Mouse (Mus musculus) duodenum, adult 2 months (tissue): ENCODE results near the gene Ifrd2. TPM values are rescaled to one million over a fixed set of nuclear protein-coding genes. Genes with fewer than 3 reads are reported as not detected.

Source experiments
- polyA plus RNA-seq: library from polyadenylated mRNA; depleted of rRNA; stranded (reverse); fragments of >200 nt; gene quantifications from 2 replicates; pipeline ENCODE4 v1.2.3, GENCODE M21; 2012; ENCODE audit warnings: low replicate concordance; rRNA removed

Ifrd2 gene
- polyA plus RNA-seq, result 66.8 and 74.2 TPM in 2 replicates

DNA sequence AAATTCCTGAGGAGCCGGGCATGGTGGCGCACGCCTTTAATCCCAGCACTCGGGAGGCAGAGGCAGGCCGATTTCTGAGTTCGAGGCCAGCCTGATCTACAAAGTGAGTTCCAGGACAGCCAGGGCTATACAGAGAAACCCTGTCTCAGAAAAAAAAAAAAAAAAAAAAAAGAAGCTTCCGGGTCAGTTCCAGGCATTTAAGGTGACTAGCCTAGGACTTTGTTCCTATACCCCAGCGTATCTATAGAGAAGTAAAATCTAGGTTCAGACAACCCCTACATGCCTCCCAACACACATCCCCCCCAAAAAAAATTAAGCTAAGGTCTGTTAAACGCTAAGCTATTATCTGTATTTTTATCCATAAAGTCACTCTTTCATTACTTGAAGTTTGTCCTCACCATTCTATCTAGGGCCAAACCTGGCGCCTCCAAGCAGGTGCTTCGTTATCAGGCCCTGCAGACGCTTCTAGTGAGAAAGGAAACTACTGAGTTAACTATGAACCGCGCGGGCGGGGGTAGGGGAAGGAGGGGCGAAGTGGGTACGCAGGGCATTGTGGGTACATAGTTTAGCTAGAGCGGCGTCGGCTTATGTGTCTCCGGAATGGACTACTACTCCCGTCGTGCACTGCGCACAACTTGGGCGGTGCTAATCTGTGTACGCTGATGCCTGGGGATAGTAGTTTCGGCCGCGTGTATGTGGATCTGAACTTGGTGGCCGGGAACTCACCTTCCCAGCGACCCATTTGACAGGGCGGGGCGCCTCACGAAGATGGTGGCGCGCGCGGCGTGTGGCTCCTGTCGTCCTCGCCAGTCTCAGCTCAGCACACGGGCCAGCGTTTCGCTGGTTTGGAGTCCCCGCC lies at the start of gene Ifrd2:
Ifrd2 (plus strand) TSS at position 669 of the 859 bp plus-strand sequence.

DNA sequence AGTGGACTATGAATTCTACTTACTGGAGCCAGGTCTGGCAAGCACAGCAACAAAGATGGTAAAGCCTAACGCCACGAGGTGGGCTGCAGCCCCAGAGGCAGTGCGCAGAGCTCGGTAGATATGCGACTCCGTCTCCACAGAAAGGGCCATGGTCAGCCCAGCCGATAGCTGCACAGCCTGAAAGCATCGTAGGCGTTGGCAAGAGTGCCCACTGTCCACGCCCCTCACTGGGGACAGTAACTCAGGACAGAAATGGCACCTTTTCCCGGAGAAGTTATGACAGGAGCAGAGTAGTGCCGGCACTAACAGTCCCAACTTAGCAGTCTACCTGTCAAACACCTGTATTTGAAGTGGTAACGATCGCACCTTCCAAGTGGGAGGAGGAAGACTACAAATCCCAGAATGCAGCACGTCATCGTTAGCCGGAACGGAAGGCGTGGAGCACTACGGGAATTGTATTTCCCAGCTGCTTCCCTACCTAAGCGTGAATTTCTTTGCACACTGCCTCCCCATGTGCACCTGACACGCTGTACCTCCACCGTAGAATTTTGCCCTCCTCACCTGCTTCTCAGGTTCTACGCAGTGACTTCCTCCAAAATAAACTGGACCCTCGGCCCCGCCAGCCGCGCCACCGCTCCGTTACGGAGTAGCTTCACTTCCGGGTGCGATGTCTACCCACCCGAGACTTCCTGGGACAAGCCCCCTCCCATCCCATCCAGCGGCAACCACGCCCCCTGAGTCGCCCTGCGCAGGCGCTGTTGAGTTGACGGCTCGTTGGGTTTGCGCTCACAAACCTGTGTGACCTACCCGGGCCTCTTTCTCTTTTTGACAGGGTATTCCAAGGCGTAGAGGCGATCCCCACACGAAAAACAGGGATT lies 45.7 kb upstream of the Ifrd2 start, which contains the start of the genes Cyb561d2 and Nprl2:
Cyb561d2 (minus strand) TSS at position 720 of the 878 bp plus-strand sequence.
Nprl2 (plus strand) TSS at position 753 of the 878 bp plus-strand sequence.

DNA sequence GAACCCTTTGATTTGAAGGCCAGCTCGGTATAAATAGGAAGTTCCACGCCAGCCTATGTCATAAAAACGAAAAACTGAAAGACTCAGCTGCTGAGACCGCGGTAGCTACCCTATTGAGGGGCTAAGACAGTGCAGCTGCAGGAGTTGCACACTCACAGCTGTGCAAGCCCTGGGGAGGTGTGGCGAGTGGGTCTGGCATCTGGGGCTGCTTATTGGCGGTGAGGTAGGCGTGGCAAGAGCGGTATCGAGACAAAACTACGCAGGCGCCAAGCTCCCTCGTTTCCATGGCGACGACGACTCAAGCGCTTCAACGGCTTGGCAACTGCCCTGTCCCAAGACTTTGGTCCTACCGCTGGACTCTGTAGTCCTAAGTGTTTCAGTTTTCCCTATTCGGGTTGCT lies 40.4 kb upstream of the Ifrd2 start, which contains the start of gene Zmynd10:
Zmynd10 (plus strand) TSS at position 273 of the 400 bp plus-strand sequence.

DNA sequence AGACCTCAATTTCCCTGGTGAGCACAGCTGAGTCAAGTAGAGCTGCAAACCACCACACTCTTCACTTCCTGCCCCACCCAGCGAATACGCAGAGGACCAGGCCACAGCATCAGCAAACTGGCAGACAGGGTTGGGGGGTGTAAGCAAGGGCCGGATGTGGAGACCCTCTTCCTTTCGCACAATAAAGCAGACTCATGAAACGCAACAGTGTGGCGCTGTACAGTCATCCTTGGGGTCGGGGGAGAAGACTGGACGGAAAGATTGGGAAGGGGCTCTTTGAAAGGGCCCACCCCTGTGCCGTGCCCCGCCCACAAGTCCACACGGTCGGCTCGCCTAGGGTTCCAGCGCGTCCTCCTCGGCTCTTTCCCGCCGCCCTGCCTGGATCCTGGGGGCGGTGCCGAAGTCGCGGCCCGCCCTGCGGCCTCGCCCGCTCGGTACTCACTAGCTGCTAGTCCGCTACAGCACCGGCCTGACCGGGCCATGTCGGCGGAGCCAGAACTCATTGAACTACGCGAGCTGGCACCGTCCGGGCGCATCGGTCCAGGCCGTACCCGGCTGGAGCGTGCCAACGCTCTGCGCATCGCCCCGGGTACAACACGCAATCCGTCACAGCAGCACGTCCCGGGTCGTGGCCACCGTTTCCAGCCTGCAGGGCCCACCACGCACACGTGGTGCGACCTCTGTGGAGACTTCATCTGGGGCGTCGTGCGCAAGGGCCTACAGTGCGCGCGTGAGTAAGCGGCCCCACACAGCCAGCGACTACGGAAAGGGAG lies 36.1 kb upstream of the Ifrd2 start, which contains the start of gene Rassf1:
Rassf1 (plus strand) TSS at position 439 of the 773 bp plus-strand sequence.

DNA sequence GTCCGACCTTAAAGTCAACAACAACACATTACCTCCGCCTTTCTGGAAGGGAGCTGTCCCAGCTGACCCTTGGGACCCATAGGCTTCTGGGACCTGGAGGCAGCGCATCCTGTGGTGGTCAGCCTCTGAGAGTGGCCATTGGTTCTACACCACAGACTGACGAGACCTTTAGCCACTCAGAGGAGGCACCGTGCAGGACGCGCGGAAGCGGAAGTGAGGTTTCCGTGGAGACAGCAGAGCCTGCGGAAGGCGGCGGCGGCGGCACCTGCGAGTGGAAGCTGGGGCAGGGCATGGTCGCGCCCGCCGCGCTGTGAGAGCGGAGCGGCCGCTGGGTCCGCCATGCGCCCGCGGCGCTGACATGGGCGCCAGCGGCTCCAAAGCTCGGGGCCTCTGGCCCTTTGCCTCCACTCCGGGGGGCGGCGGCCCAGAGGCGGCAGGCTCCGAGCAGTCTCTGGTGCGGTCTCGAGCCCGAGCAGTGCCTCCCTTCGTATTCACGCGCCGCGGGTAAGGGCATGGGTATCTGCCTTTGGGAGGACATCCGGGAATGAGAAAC lies 24.3 kb upstream of the Ifrd2 start, which contains the start of gene Tusc2:
Tusc2 (plus strand) TSS at position 227 of the 553 bp plus-strand sequence.

DNA sequence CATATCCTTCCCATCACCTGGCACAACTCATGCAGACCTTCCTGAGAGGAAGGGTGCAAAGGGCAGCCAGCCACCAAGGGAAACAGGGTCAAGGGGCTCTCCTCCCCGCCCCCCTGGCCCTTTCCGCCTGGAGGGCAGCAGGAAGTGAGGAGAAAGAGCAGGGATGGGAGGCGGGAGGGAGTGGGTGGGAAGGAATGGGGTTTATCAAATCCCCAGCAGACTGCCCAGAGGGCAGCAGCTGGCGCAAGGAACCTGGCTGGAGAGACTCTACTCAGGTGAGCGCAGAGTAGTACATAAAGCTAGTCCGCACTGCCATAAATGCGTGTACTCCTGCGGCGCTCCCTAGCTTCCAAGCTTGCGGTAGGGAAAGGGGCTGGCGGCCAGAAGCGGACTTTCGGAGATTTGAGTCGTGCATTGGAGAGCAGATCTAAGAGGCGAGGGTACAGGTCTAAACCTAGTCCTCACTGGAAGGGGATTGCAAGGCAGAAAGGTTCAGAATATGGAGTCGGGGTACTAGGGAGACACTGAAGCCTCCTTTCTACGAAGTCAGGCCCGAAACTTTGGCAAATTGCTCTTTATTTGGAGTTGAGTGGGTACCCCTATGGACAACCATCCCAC lies 19.6 kb upstream of the Ifrd2 start, which contains the start of gene Hyal2:
Hyal2 (plus strand) TSS at position 244 of the 618 bp plus-strand sequence.

DNA sequence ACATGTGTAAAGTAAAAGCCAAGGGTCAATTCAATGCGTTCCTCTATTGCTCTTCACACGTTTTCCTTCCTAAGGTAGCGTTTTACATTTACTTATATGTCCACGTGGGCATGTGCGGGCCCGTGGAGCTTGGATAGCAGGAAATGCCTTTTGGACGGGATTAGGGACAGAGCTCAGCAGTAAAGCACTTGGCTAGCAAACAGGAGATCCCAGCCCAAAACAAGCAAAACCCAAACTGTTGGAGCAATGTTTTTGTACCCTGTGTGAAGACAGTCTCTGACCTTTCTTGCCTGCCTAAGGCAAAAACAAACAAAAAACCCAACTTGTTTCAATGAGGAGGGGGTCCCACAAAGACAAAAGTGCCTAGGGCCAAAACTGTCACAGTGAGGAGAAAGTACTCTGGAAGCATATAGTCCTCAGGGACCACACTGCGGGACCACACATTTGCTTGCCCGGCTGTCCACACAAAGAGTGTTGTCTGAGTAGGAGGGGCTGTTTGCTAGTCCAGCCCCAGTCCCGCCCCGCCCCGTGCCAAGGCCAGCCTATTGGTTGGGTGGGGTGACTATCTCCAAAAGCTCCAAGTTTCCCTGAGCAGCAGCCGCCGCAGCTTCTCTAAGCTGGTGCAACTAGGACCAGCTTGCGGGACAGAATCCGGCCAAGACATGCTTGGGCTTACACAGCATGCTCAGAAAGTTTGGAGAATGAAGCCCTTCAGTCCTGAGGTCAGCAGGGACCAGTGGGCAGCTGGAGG lies 10.9 kb upstream of the Ifrd2 start, which contains the start of gene Hyal1:
Hyal1 (plus strand) TSS at position 571 of the 751 bp plus-strand sequence.

GRCm38 (mm10) chr9:107578587-107578986 lies 8.9 kb upstream of the Ifrd2 start, which contains the start of gene Naa80:
TSS of gene Naa80 (plus strand) at chr9:107578887.

DNA sequence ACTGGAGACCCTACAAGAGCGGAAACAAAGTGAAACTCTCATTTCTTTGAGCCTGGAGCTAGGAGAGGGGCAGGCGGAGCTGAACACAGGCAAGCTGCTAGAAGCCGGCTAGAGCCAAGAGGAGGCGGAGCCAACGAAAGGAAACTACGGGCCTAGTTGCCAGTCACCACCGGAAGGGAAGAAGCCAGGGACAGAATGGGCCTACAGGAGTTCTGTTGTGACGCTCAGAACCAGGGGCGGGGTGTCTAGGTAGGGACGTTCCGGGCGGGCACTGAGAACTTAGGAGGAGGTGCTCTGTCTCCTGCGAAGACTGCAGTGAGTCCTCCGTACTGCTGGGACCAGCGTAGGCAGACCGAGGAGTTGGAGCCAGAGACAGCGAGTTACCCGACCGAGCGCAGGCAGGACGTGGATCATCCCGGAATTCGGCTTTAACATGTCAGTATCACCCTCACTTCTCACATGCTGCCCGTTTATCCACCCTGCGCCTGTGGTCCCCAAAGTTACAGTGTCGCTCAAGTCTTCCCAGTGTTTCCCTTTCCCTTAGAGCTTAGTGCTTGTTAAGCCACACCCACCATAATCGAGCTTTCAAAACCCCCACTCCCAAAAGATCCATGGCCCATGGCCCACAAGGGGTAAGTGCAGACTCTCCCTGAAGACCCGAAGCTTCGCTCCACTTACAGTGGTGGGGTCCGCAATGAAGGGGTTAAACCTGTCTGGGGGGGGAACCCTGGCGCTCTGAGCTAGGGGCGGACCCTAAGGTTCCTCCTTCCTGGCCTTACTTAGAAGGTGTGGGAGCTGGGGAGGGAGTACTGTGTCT lies 6.7 kb upstream of the Ifrd2 start, which contains the start of gene Hyal3:
Hyal3 (plus strand) TSS at position 318 of the 817 bp plus-strand sequence.

GRCm38 (mm10) chr9:107608741-107609432 lies 21.4 kb downstream of the Ifrd2 start, which contains the start of gene Sema3b:
TSS of gene Sema3b (minus strand) at chr9:107609229.

GRCm38 (mm10) chr9:107635279-107636028 lies 48.0 kb downstream of the Ifrd2 start, which contains the start of gene Gnai2:
TSS of gene Gnai2 (minus strand) at chr9:107635367.

Other genes with a start within 250 kb of the Ifrd2 start
- 10.8 and 16.9 TPM in 2 replicates for gene Hemk1, start 249.3 kb upstream of the Ifrd2 start, polyA plus RNA-seq
- gene 6430571L13Rik, start 247.0 kb upstream of the Ifrd2 start, polyA plus RNA-seq, result 0.11 and 0.16 TPM in 2 replicates
- 1.6 and 3.4 TPM in 2 replicates for gene Cacna2d2, start 188.0 kb upstream of the Ifrd2 start, polyA plus RNA-seq
- 50.7 and 60.9 TPM in 2 replicates for gene Tmem115, start 53.7 kb upstream of the Ifrd2 start, polyA plus RNA-seq
- gene Cyb561d2, start 45.4 kb upstream of the Ifrd2 start, polyA plus RNA-seq, result 41.2 and 51.5 TPM in 2 replicates
- gene Nprl2, start 45.4 kb upstream of the Ifrd2 start, polyA plus RNA-seq, result 15.2 and 20.7 TPM in 2 replicates
- gene Zmynd10, start 40.3 kb upstream of the Ifrd2 start, polyA plus RNA-seq, result 0.21 and 0.83 TPM in 2 replicates
- 10.1 and 16.1 TPM in 2 replicates for gene Rassf1, start 36.1 kb upstream of the Ifrd2 start, polyA plus RNA-seq
- 53.1 and 81.4 TPM in 2 replicates for gene Tusc2, start 24.4 kb upstream of the Ifrd2 start, polyA plus RNA-seq
- 125 and 220 TPM in 2 replicates for gene Hyal2, start 19.7 kb upstream of the Ifrd2 start, polyA plus RNA-seq
- gene Hyal1, start 10.7 kb upstream of the Ifrd2 start, polyA plus RNA-seq, result 1.8 and 2.0 TPM in 2 replicates
- 56.4 and 67.1 TPM in 2 replicates for gene Naa80, start 8.8 kb upstream of the Ifrd2 start, polyA plus RNA-seq
- gene Hyal3, start 6.8 kb upstream of the Ifrd2 start, polyA plus RNA-seq, result 0.25 and 1.0 TPM in 2 replicates
- 61.0 and 63.0 TPM in 2 replicates for gene Sema3b, start 21.6 kb downstream of the Ifrd2 start, polyA plus RNA-seq
- 278 and 384 TPM in 2 replicates for gene Gnai2, start 47.7 kb downstream of the Ifrd2 start, polyA plus RNA-seq
- gene Slc38a3, start 81.9 kb downstream of the Ifrd2 start, polyA plus RNA-seq, result 0.53 and 18.3 TPM in 2 replicates
- gene Gnat1, start 92.1 kb downstream of the Ifrd2 start, polyA plus RNA-seq, result 0.13 and 0.20 TPM in 2 replicates
- 23.2 and 38.4 TPM in 2 replicates for gene Sema3f, start 122.8 kb downstream of the Ifrd2 start, polyA plus RNA-seq
- gene Rbm5, start 183.4 kb downstream of the Ifrd2 start, polyA plus RNA-seq, result 30.5 and 42.0 TPM in 2 replicates